Mouse (Mus musculus) myocyte (in vitro differentiated cells): ENCODE measurements around the gene Usp54.

Experiments used
- CEBPB ChIP-seq: IDR thresholded peaks from 2 replicates; pipeline ENCODE4 v1.6.1; 2011; ENCODE audit warnings: mild to moderate bottlenecking, moderate library complexity; ENCODE audit not compliant: poor library complexity, insufficient read depth, severe bottlenecking
- E2F4 ChIP-seq: IDR thresholded peaks from one replicate; pipeline ENCODE4 v1.6.1; 2011; ENCODE audit warnings: mild to moderate bottlenecking, control low read depth, moderate library complexity; ENCODE audit not compliant: insufficient read depth
- MAX ChIP-seq: IDR thresholded peaks from one replicate; pipeline ENCODE4 v1.6.1; 2011; ENCODE audit warnings: low read depth, mild to moderate bottlenecking, control low read depth
- MYOG ChIP-seq, 3 experiments: IDR thresholded peaks; one replicate each; pipeline ENCODE4 v1.6.1; 2011; ENCODE audit warnings: control low read depth in 2 of 3, low read depth in 2 of 3, mild to moderate bottlenecking in 2 of 3; ENCODE audit not compliant: insufficient read length in 2 of 3, control insufficient read depth in 1 of 3, insufficient read depth in 1 of 3
- POLR2A ChIP-seq: IDR thresholded peaks from one replicate; pipeline ENCODE4 v1.6.1; 2011; ENCODE audit warnings: low read depth, mild to moderate bottlenecking, control low read depth, moderate library complexity; ENCODE audit not compliant: insufficient read length
- POLR2AphosphoS2 ChIP-seq: IDR thresholded peaks from one replicate; pipeline ENCODE4 v1.6.1; 2011; ENCODE audit warnings: low read depth, control low read depth; ENCODE audit not compliant: insufficient read length
- SRF ChIP-seq: IDR thresholded peaks from one replicate; pipeline ENCODE4 v1.6.1; 2011; ENCODE audit warnings: low read depth; ENCODE audit not compliant: control insufficient read depth, insufficient read length
- TCF12 ChIP-seq: IDR thresholded peaks from one replicate; pipeline ENCODE4 v1.6.1; 2011; ENCODE audit warnings: mild to moderate bottlenecking, control low read depth; ENCODE audit not compliant: poor library complexity, insufficient read depth, severe bottlenecking
- USF1 ChIP-seq: IDR thresholded peaks from one replicate; pipeline ENCODE4 v1.6.1; 2011; ENCODE audit warnings: low read depth, mild to moderate bottlenecking, control low read depth, moderate library complexity

DNA sequence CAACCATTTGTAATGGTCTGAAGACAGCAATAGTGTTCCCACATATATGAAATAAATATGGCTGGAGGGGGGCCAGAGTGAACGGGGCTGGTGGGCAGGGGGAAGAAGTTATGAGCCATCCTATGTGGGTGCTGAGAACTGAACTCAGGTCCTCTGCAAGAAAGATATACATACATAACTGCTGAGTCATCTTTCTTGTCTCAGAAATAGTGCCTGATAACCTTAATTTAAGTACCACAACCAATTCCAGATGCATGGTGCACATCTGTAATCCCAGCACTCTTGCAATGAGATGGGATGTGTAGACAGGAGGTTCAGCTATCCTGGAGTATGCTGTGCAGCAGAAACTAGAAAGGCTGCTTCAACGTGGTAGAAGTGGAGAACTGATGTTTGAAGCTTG is 40.9 kb upstream of the Usp54 start:
- TF ChIP-seq POLR2A = no peak
- TF ChIP-seq TCF12 = no peak
- no peak for TF ChIP-seq USF1
- TF ChIP-seq MAX = no peak
- TF ChIP-seq POLR2AphosphoS2 = no peak
- TF ChIP-seq SRF = no peak
- no peak for TF ChIP-seq E2F4
- no peak for TF ChIP-seq CEBPB
- no peak for TF ChIP-seq MYOG (IDR thresholded peaks at IDR 0.05; ENCODE audit: control insufficient read depth in 1 of 3, insufficient read depth in 1 of 3, insufficient read length in 2 of 3, low read depth in 2 of 3)
